Mouse (Mus musculus) cerebellum, postnatal 36 days (tissue): ENCODE measurements around the gene Sorbs1.

Source experiments
- DNase-seq, 2 experiments: peaks; one replicate each; pipeline ENCODE4 v3.0.0; 2021 to 2022; ENCODE audit warnings: mixed read lengths in 2 of 2

Sorbs1 gene

DNA sequence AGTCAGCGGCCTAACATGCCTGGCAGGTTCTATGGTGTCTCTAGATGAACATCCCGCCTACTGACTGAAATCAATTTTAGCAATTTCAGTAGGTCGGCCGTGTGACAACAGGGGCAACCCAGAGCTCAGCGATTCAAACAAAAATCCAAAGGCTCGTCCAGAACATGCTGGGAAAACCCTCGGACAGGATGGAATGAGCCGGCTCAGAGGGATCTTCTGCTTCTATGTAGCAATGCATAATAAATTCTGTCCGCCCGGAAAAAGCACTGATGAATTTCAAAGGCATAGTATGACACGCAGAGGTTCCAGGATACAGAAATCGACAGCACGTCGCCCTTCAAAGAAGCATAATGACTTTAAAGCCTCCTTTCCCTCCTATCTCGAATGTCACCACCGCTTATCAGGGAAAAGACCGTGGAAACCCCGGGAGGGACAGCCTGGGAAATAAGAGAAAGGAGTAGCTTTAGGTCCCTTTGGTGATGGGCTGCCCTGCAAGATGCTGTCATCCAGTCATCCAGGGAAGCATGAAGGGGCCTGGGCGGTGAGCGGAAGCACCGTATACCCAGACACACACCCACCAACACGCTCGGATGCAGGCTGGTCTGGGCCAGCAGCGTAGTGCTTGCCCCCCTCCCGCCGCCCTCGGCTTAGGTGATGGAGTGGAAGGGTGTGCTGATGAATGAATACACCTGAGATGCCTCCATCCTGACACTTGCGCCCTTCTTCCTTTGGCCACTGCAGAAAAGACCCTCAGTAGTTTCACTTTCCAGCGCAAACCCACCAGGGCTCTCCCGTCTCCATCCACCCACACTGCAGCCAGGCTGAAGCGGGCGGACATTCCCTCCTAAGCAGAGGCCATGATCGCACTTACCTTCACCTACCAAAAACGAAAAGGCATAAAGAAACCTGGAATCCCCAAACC is 818 bp downstream of the Sorbs1 start:
- DNase-seq = peak; percentile 54 to 59

DNA sequence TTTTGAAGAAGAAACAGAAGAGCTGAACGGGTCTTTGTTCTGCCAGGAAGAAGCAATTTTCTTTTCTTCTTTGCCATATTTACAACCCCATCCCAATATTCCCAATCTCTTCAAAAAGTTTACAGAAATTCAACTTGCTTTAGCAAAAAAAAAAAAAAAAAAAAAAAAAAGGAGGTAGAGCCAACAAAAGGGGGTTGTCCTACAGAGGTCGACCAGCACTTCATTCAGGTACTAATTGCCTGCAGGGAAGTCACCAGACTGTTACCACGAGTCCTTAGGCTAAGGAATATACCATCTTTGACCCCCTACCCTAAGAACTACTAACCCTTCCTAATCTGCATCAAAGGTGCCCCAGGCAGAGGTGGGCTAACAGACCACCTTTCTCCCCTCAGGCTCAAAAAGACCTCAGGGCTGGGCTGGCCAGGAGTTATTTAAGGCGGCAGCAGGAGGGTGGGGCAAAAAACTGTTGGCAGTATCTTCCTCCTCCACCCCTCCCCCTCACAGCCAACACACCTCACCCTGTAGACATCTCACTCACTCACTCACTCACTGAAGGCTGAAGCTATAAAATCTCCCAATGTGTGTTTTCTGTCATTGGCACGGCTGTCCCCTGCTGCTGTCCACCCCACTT is 1.8 kb downstream of the Sorbs1 start:
- DNase-seq = peak; percentile 22 to 26

DNA sequence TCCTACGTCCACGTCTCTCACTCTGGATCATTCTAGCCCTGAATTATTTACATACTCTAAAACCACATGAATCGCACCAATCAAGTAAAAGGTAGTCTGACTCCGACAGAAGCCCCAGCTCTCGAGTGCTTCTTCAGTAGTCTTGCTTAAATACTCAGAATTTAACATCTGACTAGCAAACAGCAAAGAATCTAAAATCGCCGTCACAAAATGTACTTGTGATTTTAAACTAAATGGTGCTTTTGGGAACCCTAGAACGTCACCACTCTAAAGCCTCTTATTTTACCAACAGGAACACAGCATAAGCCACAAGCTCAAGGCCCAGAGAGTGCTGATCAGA is 2.5 kb downstream of the Sorbs1 start:
- DNase-seq = no peak

DNA sequence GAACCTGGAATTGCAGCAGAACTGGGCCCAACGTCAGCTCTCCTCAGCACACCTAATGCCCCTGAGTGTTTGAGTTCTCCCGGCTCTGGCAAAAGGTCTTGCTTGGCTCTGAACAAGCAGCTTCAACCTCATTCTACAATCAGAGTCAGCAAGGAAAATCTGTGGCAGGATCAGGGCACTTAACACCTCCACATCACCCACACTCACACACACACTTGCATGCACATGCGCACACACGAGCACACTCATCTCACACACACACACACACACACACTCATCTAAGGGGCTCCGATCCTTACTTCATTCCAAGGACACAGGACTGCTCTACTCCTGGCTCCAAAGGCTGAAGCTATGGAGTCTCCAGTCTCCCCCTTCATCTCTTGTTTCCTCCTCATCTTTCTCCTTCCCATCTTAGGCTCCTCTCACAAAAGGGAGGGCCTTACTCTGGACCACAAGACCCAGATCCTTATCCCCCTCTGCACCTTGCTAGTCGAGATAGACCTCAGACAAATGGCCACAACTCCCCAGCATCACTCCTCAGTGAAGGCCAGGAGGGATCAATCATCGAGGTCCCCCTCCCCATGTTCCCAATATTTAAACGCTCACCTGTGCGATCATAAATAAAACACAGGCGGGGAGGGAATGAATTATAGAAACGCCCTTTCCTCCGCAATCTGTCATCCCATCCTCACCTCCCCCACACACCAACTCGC is 3.0 kb downstream of the Sorbs1 start:
- no peak for DNase-seq

DNA sequence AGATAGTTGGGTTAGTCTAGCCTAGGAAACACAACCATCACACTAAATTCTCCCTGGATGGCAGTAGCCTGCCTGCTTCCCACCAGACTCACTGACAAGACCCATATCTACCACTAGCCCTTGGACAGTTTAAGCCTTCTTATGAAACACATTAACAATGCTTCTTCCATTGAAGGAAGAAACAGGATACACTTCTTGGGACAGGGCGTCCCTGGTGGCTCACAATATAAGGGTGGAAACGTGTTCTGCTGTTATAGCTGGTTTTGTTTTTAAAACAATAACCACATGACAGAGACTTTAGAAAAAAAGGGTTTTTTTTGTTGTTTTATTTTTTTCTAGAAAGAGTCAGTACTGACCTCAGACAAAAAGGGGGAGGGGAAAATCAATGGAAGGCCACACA is 4.3 kb downstream of the Sorbs1 start:
- no peak for DNase-seq

DNA sequence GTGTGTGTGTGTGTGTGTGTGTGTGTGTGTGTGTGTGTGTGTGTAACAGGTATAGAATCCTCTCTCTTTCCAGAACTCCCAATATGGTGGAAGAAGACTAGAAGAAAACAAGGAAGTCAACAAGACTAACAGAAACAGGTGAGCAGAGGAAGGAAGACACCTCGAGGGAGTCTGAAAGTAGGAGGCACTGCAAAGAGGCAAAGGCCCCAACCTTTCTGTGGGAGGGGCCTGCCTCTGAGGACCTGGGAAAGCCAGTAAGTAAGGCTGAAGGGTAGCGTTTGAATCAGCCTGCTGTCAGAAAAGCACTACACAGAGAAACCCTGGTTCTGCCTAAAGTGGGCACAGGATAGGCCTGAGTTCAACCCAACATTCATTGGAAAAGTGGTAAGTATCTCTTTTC is 4.7 kb downstream of the Sorbs1 start:
- DNase-seq = no peak

DNA sequence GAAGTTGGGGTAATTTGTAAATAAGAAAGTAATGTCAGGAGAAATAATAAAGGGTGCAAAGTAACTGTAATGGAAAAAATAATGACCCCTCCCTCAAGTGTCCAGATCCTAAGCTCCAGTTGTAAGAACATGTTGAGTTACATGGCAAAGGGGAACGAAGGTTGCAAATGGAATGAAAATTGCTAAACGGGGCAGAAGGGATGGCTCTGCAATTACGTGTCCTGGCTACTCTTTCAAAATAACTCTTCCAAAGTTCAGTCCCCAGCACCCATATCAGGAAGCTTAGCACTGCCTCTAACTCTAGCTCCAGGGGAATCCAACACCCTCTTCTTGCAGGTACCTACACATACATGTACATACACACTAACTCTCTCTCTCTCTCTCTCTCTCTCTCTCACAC is 6.6 kb downstream of the Sorbs1 start:
- no peak for DNase-seq

DNA sequence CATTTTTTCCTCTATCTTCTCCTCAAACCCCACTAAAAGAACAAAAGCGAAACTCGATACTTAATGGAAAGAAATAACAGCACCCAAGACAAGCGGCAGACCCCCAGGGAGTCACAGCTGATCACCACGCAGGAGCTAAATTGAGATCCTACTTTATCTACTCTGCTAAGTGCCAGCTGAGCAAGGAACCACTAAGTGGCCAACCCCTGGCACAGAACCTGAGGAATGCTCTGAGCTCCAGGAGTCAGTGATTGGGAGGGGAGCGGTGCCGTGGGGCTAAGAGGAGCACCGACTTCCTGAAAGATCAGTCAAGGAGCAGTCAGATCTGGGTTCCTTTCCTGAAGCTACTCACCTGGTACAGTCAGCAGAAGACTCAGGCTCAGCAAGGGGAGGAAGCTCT is 9.2 kb downstream of the Sorbs1 start:
- DNase-seq = no peak

DNA sequence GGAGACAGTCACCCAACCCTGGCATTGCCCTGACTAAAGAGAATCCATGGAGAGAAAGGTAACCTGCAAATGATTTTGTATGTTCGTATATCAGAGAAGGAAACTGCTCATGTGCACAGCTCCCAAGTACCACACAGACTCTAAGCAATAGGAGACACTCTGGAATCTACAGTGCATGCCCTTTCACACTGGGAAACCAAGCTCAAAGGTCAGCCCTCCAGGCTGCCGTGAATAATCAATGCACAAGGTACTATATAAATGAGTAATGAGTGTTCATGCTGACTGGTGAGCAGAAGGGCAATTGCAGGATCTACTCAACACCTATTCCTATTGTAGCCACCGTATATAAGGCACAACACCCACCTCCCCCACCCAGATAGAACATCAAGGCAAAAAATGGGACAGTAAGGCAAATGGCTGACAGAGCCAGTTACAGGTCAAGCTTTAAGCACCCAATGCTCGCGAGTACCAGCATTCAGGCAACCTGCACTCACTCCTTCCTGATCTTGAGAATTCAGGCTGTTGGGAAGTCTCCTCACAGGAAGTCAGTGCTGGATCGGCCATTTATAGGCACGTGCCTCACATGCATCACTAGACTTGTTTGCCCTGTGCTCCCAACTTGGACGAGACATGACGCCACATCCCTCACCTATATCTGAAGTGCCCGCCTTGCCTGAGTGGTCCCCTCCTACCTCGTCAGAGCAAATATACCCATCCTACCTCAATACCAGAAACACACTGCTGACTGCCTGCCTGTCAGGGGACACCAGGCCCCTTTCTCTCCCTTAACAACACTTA is 13.4 kb downstream of the Sorbs1 start:
- DNase-seq = no peak

DNA sequence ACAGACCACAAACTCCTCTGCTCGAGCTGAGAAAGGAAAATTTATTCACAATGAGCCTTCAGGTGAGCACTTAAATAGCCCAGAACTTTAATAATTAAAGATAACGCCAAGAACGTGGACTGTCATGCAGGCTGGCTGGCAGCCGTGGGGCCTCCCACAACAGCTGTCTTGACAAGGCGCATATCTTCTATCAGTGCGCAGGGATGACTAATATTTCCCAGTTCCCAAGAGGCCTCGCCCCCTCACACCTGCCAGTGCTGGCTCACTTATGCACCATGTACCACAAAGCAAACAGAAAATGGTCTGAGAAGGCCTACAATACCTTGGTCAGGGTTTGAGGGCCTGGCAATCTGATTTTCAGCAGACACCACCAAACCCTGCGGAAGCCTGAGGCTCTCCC is 14.4 kb downstream of the Sorbs1 start:
- no peak for DNase-seq

DNA sequence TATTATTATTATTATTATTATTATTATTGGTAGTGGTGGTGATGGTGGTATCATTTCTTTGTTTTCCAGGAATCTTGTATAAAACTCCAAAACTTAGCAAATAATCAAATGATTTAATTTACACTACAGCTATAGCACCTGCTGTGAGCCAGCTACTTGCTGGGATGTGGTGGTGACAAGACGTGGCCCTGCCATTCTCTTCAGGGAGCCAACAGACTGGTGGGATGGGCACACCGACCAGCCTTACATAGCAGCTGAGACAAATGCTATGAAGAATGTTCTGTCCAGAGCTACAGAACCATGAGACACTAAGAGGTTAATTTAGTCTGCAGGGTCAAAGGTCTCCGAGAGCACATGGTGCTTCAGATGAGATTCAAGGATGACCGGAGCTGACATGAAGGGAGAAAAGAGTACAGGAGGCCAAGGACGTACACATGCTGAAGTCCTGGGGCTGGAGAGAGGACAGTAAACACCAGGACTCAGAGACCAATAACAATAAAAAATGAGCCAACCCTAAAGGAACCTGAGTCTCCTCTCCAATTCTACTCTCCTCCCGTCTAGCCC is 15.3 kb downstream of the Sorbs1 start:
- no peak for DNase-seq

DNA sequence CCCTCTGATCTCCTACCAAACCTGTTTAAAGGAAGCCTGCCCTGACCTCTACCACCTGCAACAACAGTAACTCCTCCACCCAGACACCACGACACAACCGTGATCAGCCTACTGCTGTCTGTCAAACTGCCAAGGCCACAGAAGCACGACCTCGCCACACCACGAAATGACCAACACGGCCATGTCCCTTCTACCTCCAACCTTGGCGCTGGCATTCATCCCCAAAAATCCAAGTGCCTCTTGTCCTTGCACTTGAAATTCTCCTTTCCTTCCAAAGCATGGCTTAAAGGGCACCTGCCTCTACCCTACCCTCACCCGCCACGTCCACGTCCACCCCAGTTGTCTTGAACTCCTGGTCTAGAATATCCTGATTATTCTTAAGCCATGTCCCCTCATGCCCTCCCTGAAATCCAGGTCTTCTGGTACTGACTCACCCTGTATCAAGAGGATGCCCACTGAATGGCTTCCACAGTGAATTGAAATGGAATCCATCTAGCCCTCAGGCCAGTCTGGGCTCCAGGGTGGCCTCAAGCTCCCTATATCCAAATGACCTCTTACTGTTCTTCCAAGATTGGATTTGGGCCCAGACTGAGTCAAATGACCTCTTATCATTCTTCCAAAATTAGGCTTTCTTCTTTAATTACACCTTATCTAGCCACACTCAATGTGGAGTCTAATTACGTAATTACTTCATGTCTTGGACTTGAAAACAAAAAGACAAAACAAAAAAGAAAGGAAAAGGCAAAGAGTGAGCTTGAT is 16.9 kb downstream of the Sorbs1 start:
- no peak for DNase-seq

DNA sequence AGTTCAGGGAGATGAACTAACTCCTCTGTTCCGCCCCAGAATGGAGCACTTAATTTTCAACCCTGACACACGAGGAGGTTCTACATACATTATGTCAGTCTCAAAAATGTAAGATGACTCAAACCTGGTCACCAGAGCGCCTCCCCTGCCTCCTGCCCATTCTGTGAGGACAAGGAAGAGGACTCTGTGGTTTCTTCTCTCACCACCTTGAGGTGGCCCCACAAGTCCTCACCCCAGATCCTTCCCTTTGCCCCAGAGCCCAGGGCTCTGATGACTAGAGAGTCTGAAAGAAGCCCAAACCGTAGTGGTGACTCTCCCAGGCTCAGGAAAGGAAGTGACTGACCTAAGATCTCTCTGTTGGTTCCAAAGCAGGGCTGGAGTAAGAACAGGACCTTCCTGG is 17.5 kb downstream of the Sorbs1 start:
- no peak for DNase-seq

DNA sequence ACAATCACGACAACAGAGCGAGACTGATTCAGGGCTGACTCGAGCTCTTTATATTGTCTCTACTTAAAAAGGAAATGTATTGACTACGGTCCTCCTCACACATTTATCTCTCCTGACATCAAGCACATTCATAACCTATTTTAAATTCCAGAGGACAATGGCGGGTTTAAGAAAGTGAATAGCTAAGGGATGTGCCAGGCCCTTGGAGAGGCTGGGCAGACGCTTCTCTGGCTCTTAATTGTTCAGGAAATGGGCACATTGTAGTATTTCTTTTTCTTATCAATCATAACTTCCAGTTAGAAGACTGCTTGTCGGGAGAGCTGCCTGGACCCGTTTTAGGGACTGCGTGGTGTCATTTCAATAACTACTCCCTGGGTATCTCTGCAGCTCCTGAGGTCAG is 20.7 kb downstream of the Sorbs1 start:
- DNase-seq = no peak

DNA sequence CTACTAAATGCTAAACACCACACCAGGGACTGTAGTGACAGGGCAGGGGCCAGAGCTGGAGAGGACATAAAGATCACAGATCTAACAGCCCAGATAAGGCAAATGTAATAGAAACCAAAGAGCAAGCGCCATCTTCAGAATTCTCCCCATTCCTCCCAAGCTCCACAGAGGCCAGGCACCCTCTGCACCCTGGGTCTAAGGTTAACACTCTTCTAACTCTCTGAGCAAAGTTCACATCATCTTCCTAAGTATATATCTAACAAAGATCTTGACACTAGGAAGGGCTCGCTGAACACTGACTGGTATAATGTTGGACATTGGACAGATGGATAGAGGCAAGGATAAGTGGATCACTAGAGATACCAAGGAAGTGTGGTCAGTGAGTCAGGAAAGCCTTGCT is 22.1 kb downstream of the Sorbs1 start:
- no peak for DNase-seq

DNA sequence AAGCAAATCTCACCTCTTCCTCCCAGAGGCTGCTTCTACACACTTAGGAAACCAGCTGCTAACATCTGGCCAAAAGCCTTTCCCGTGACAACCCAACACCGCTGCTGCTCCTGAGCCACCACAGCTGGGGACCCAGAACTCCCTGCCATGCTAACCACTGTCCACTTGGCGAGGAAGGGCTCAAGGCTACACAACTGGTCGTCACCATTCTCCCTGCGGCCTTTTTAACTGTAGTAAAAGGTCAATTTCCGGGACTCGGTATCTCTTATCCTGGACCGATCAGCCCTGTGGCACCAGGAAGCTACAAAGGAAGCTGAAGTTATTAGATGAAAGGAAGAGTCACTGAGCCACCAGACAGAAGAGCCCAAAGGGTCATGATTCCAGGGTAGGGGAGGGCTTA is 22.8 kb downstream of the Sorbs1 start:
- no peak for DNase-seq

DNA sequence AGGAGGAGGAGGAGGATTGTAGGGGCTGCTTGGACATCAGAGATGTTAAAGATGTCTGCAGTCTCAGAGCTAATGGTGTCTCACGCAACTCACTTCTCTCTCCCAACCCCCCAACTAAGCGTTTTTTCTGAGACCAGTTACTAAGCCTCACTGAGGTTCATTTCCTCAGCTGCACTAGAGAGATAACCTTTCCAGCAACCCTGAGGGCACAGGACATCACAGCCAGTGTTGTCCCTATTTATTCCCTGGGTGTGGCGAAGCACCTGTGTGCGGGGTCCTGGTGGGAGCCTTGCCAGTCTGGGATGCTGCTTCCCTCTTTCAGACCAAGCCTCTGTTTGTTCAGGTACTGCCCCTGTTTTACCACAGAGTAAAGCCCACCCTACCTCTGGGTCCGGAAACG is 23.9 kb downstream of the Sorbs1 start:
- DNase-seq = no peak

DNA sequence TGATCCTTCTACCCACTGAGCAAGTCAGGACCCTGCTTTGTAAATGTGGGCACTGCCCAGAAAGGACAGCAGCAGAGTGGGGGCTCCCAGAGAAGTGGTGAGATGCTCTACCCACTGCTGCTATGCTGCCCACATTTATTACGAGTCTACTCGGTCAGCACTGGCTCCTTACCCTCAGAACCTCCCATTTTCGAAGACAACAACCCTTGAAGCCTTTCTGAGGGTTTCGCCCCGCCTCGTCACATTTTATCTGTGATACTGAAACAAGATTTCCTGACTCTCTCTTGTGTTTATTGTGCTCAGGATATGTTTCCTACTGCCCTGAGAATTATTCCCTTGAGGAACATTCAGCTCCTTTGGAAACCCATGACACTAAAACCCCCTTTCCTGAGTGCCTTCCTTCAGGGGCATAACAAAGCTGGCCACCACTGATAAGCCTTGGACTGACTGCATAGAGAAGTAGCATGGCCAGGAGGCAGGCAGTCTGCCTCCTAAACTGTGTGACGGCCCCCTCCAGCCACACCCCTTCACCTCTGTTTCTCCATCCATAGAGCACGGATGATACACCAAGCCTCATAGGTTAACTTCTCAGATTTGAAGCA is 24.6 kb downstream of the Sorbs1 start:
- DNase-seq = no peak

DNA sequence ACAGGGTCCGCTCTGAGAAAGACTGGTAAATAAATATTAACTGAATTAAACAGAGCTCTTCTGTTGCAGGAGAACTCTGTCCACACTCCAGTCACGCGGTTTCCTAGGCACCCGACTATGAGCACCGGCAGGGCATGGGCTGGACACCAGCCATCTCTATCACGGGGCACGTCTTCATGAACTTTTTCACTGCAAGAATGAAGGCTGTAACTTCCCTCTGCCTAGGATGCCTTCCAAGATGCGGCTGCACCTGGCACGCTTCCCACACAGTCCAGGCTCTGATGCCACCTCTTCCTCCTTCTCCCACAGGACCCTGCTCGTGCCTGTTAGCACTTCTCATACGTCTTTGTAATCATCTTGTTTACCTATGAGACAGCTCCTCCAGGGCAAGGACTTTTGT is 26.0 kb downstream of the Sorbs1 start:
- peak; percentile 47 to 53 for DNase-seq

DNA sequence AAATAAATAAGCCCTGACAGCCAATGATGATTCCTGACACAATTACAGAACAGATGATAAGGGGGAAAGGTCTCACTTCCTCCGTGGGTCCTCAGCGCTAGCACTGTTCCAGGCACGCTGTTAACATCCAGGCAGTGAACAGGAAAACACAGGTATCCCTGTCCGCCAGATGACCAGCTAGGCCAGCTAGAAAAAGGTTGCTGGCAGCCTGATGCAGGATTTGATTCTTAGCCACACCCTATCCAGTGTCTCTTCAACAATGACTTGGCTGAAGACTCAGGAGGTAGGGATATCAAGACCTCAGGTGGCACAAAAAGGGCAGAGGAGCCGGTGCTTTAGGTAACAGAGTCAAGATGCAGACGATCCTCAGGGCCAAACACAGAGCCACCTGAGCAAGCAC is 32.5 kb downstream of the Sorbs1 start:
- no peak for DNase-seq

DNA sequence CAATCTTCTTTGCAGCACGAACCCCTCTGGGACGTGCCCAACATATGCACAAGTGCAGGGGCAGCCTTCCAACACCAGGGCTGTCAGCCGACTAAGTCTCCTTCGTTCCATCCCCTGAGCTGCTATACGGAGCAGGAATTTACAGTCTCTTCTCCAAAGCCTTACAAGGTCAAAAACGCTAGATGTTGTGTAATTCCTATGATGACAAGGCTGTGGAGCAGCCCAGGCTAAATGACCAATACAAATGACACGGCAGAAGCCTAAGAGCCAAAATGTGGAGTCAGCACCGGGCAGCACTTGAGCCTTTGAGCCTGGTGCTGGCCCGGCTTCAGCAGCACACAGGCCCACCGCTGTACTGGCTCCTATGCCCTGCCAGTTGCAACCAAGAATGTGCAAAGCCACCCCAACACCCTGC is 35.4 kb downstream of the Sorbs1 start:
- peak in 1 of 2 experiments; percentile 28 for DNase-seq
